Mouse (Mus musculus): ENCODE measurements around the gene Cdkal1.

DNA sequence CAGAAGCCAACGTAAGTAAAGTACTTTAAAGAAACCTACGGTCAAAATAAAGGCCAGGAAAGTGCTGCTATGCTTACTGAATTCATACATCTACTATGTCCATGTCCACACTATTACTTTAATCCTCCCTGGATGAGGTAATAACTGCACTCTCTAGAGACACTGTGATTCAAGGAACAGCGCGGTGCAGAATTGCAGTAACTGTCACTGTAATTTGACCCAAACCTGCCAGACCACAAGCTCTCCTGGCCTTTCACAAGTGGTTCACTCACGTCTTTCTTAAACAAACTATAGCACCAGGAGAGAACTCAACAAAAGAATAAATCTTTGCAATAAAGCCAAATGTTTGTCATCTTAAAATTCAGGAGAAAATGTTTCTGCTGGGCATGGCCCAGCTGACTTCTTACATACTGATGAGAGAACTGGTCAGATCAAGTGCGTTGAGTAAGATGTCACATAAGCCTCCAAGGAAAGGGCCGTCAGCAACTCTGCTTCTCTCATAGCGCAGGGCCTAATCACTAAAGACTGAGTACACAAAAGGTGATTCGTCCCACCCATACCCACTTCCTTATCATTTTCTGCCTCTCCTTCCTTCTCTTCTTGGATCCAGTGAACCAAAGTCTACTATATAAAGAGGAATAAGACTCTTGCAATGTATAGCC lies 504.3 kb downstream of the Cdkal1 start:
- TF ChIP-seq CTCF (IDR thresholded peaks at IDR 0.05; ENCODE audit: control insufficient read depth, insufficient read depth, insufficient read length) (no peak), MAX (IDR thresholded peaks at IDR 0.05) (no peak), USF1 (IDR thresholded peaks at IDR 0.05; ENCODE audit: low read depth) (no peak), MYOG (IDR thresholded peaks at IDR 0.05; ENCODE audit: control insufficient read depth, extremely low read depth, insufficient read length) (no peak)
